Mouse (Mus musculus) midbrain, embryonic 12.5 days (tissue): Measurements from ENCODE around the gene Gm30191. TPM values are rescaled to one million over a fixed set of nuclear protein-coding genes. Genes with fewer than 3 reads are reported as not detected.

Source experiments
- ATAC-seq: fragments of 200-750 bp; cut with Nextera tagmentation; 2 replicates; pipeline ENCODE4 v1.8.0; 2017; ENCODE audit warnings: low read depth, moderate TSS enrichment, moderate library complexity; ENCODE audit not compliant: low FRiP score
- H3K27ac ChIP-seq: fragments of 300-500 bp; sonication (generic); replicated peaks from 2 replicates; pipeline ENCODE4 v1.5.1; 2016; ENCODE audit warnings: mild to moderate bottlenecking
- H3K27me3 ChIP-seq: fragments of 300-500 bp; sonication (generic); 2 replicates; pipeline ENCODE4 v1.6.1; 2016; ENCODE audit warnings: mild to moderate bottlenecking
- H3K36me3 ChIP-seq: fragments of 300-500 bp; sonication (generic); 2 replicates; pipeline ENCODE4 v1.6.1; 2016
- H3K4me1 ChIP-seq: fragments of 300-500 bp; sonication (generic); 2 replicates; pipeline ENCODE4 v1.6.1; 2016
- H3K4me2 ChIP-seq: fragments of 300-500 bp; sonication (generic); replicated peaks from 2 replicates; pipeline ENCODE4 v1.6.1; 2016; ENCODE audit warnings: mild to moderate bottlenecking, moderate library complexity
- H3K4me3 ChIP-seq: fragments of 300-500 bp; sonication (generic); 2 replicates; pipeline ENCODE4 v1.5.1; 2016; ENCODE audit warnings: mild to moderate bottlenecking
- H3K9ac ChIP-seq: fragments of 300-500 bp; sonication (generic); replicated peaks from 2 replicates; pipeline ENCODE4 v1.6.1; 2016; ENCODE audit warnings: mild to moderate bottlenecking, moderate library complexity
- H3K9me3 ChIP-seq: fragments of 300-500 bp; sonication (generic); 2 replicates; pipeline ENCODE4 v1.6.1; 2016; ENCODE audit warnings: mild to moderate bottlenecking
- WGBS: fragments of 180-500 bp; shearing (Covaris S2); methylation state at CpG from one replicate; pipeline ENCODE4 v1.1.7; 2016; 5-methylcytosine and 5-hydroxymethylcytosine counted together
- polyA plus RNA-seq: library from polyadenylated mRNA; unstranded; fragments of >200 nt; fragmentation: Nextera tagmentation; extraction: Ambion mirVana; gene quantifications from 2 replicates; pipeline ENCODE4 v1.2.1, GENCODE M21; 2016

The Gm30191 gene
- polyA plus RNA-seq, 1 experiment from 2014 or later = not detected

- no peak overlapping the region for H3K27ac ChIP-seq
- H3K4me1 ChIP-seq = peaks cover 8% of the 10 kb centered on the region; the same call in 1 of the 2 replicates
- H3K9ac ChIP-seq = no peak overlapping the region
- no peak overlapping the region for H3K4me3 ChIP-seq
- ATAC-seq = no peak
- peaks cover 28% of the 10 kb centered on the region for H3K27me3 ChIP-seq
- no peak overlapping the region for H3K4me2 ChIP-seq
- no peaks in the 10 kb centered on the region for H3K9me3 ChIP-seq
- H3K36me3 ChIP-seq = 0 out of 2 replicates have a peak, but pooled peaks cover 5% of the 10 kb centered on the region
- WGBS = 17% methylated on average over 10 of the region's 10 CpGs
Measured at GRCm38 (mm10) chr4:134238686-134239085, 8.0 kb upstream of the Gm30191 start.

- 90% methylated on average over 17 of the region's 17 CpGs for WGBS
- peak within 1 kb of the TSS; percentile 66; the same call in 1 of the 2 replicates for H3K4me3 ChIP-seq
- H3K27ac ChIP-seq = no peak within 1 kb of the TSS
- ATAC-seq = no peak
- H3K36me3 ChIP-seq = 0 out of 2 replicates have a peak, but pooled peaks cover 5% of the 10 kb centered on the region
- H3K9me3 ChIP-seq = no peaks in the 10 kb centered on the region
- peak within 1 kb of the TSS; percentile 70 for H3K4me2 ChIP-seq
- peaks cover 31% of the 10 kb centered on the region for H3K27me3 ChIP-seq
- peak within 1 kb of the TSS; percentile 68 for H3K9ac ChIP-seq
- H3K4me1 ChIP-seq = peaks cover 22% of the 10 kb centered on the region
Measured at GRCm38 (mm10) chr4:134243516-134244250, 3.1 kb upstream of the Gm30191 start, which contains the start of gene E130218I03Rik. Gene E130218I03Rik, plus strand, starts transcription at chr4:134243662.

- Histone ChIP-seq H3K4me2 (peak within 1 kb of the TSS; percentile 70), H3K9me3 (no peaks in the 10 kb centered on the region), H3K4me3 (peak within 1 kb of the TSS; percentile 66), H3K27me3 (peaks cover 43% of the 10 kb centered on the region), H3K4me1 (peaks cover 31% of the 10 kb centered on the region), H3K27ac (no peak within 1 kb of the TSS), H3K9ac (peak within 1 kb of the TSS; percentile 68), H3K36me3 (0 out of 2 replicates have a peak, but pooled peaks cover 5% of the 10 kb centered on the region)
- whole genome bisulfite sequencing = under 1% methylated on average over 60 of the region's 60 CpGs
- ATAC-seq = peak; percentile 82
Measured at GRCm38 (mm10) chr4:134245148-134245843, 1.4 kb upstream of the Gm30191 start, which contains the start of gene Zfp593. Gene Zfp593, minus strand, starts transcription at chr4:134245592.

- Histone ChIP-seq H3K4me2 (peak overlapping the region; percentile 70; the same call in 1 of the 2 replicates), H3K4me3 (no peak overlapping the region), H3K9ac (no peak overlapping the region), H3K36me3 (0 out of 2 replicates have a peak, but pooled peaks cover 5% of the 10 kb centered on the region), H3K27me3 (peaks cover 52% of the 10 kb centered on the region), H3K4me1 (peaks cover 41% of the 10 kb centered on the region), H3K27ac (no peak overlapping the region), H3K9me3 (no peaks in the 10 kb centered on the region)
- ATAC-seq = no peak
- WGBS = 17% methylated on average over 4 of the region's 4 CpGs
Measured at GRCm38 (mm10) chr4:134246256-134246655, 479 bp upstream of the Gm30191 start.

- no peaks in the 10 kb centered on the region for H3K9me3 ChIP-seq
- H3K36me3 ChIP-seq = no peaks in the 10 kb centered on the region
- peak overlapping the region; percentile 51 for H3K4me3 ChIP-seq
- peaks cover 86% of the 10 kb centered on the region for H3K27me3 ChIP-seq
- 0% methylated on average over 30 of the region's 30 CpGs for WGBS
- H3K27ac ChIP-seq = no peak overlapping the region
- peak; percentile 62; the same call in 1 of the 2 replicates for ATAC-seq
- peaks cover 66% of the 10 kb centered on the region for H3K4me1 ChIP-seq
- peak overlapping the region; percentile 24; the same call in 1 of the 2 replicates for H3K9ac ChIP-seq
- H3K4me2 ChIP-seq = peak overlapping the region; percentile 86
Measured at GRCm38 (mm10) chr4:134249651-134250050, 2.9 kb downstream of the Gm30191 start.

- ATAC-seq = no peak
- Histone ChIP-seq H3K4me1 (peaks cover 69% of the 10 kb centered on the region), H3K4me3 (peak overlapping the region; percentile 51), H3K27me3 (peaks cover 93% of the 10 kb centered on the region), H3K36me3 (no peaks in the 10 kb centered on the region), H3K9ac (peak overlapping the region; percentile 24; the same call in 1 of the 2 replicates), H3K27ac (no peak overlapping the region), H3K4me2 (peak overlapping the region; percentile 86), H3K9me3 (no peaks in the 10 kb centered on the region)
- 5% methylated on average over 27 of the region's 27 CpGs for WGBS
Measured at GRCm38 (mm10) chr4:134250116-134250929, 3.6 kb downstream of the Gm30191 start.

- Histone ChIP-seq H3K36me3 (no peaks in the 10 kb centered on the region), H3K4me1 (peaks cover 68% of the 10 kb centered on the region), H3K9ac (peak overlapping the region; percentile 57), H3K27me3 (peaks cover 98% of the 10 kb centered on the region), H3K4me3 (peak overlapping the region; percentile 51), H3K27ac (no peak overlapping the region), H3K9me3 (no peaks in the 10 kb centered on the region), H3K4me2 (peak overlapping the region; percentile 86)
- WGBS = 8% methylated on average over 10 of the region's 10 CpGs
- no peak for ATAC-seq
Measured at GRCm38 (mm10) chr4:134250930-134251240, 4.2 kb downstream of the Gm30191 start.

GRCm38 (mm10) chr4:134251241-134252130 lies 4.8 kb downstream of the Gm30191 start:
- 2% methylated on average over 74 of the region's 91 CpGs for WGBS
- H3K4me1 ChIP-seq = peaks cover 68% of the 10 kb centered on the region
- no peaks in the 10 kb centered on the region for H3K9me3 ChIP-seq
- peak overlapping the region; percentile 57 for H3K9ac ChIP-seq
- H3K4me2 ChIP-seq = peak overlapping the region; percentile 86
- peaks cover 100% of the 10 kb centered on the region for H3K27me3 ChIP-seq
- no peaks in the 10 kb centered on the region for H3K36me3 ChIP-seq
- H3K4me3 ChIP-seq = peak overlapping the region; percentile 51
- H3K27ac ChIP-seq = no peak overlapping the region
- ATAC-seq = peak; percentile 31; the same call in 1 of the 2 replicates

GRCm38 (mm10) chr4:134252131-134252910 lies 5.6 kb downstream of the Gm30191 start:
- Histone ChIP-seq H3K4me3 (peak overlapping the region; percentile 51), H3K27ac (no peak overlapping the region), H3K4me1 (peaks cover 73% of the 10 kb centered on the region), H3K9ac (peak overlapping the region; percentile 57; the same call in 1 of the 2 replicates), H3K36me3 (no peaks in the 10 kb centered on the region), H3K27me3 (peaks cover 96% of the 10 kb centered on the region), H3K4me2 (peak overlapping the region; percentile 86), H3K9me3 (no peaks in the 10 kb centered on the region)
- WGBS = 4% methylated on average over 22 of the region's 22 CpGs
- no peak for ATAC-seq
